Mouse (Mus musculus) limb, embryonic 12.5 days (tissue): ENCODE results near the gene Zfp286. TPM values are rescaled to one million over a fixed set of nuclear protein-coding genes. Genes with fewer than 3 reads are reported as not detected.
"Not testable (repeated sequence)": the region's sequence is repeated elsewhere in the genome, so short reads cannot be mapped to it uniquely, and the experiment has no call there.

Experiments used
- ATAC-seq: fragments of 200-750 bp; cut with Nextera tagmentation; 2 replicates; pipeline ENCODE4 v1.8.0; 2017; ENCODE audit warnings: low read depth, moderate TSS enrichment; ENCODE audit not compliant: insufficient number of reproducible peaks, insufficient read depth, low FRiP score, low TSS enrichment
- H3K27ac ChIP-seq: fragments of 300-500 bp; sonication (generic); 2 replicates; pipeline ENCODE4 v1.5.1; 2016; ENCODE audit warnings: mild to moderate bottlenecking, moderate library complexity
- H3K27me3 ChIP-seq: fragments of 300-500 bp; sonication (generic); 2 replicates; pipeline ENCODE4 v1.6.1; 2016; ENCODE audit warnings: mild to moderate bottlenecking, moderate library complexity
- H3K36me3 ChIP-seq: fragments of 300-500 bp; sonication (generic); 2 replicates; pipeline ENCODE4 v1.6.1; 2016; ENCODE audit warnings: mild to moderate bottlenecking, moderate library complexity
- H3K4me1 ChIP-seq: fragments of 300-500 bp; sonication (generic); replicated peaks from 2 replicates; pipeline ENCODE4 v1.6.1; 2016
- H3K4me2 ChIP-seq: fragments of 300-500 bp; sonication (generic); 2 replicates; pipeline ENCODE4 v1.6.1; 2016; ENCODE audit warnings: mild to moderate bottlenecking, moderate library complexity
- H3K4me3 ChIP-seq: fragments of 300-500 bp; sonication (generic); replicated peaks from 2 replicates; pipeline ENCODE4 v1.5.1; 2016; ENCODE audit warnings: mild to moderate bottlenecking
- H3K9ac ChIP-seq: fragments of 300-500 bp; sonication (generic); replicated peaks from 2 replicates; pipeline ENCODE4 v1.6.1; 2016; ENCODE audit warnings: mild to moderate bottlenecking, moderate library complexity
- H3K9me3 ChIP-seq: fragments of 300-500 bp; sonication (generic); 2 replicates; pipeline ENCODE4 v1.6.1; 2016; ENCODE audit warnings: mild to moderate bottlenecking, moderate library complexity
- WGBS: fragments of 180-500 bp; shearing (Covaris S2); methylation state at CpG from one replicate; pipeline ENCODE4 v1.1.7; 2016; 5-methylcytosine and 5-hydroxymethylcytosine counted together
- polyA plus RNA-seq: library from polyadenylated mRNA; unstranded; fragments of >200 nt; fragmentation: Nextera tagmentation; extraction: Ambion mirVana; gene quantifications from 2 replicates; pipeline ENCODE4 v1.2.1, GENCODE M21; 2016

The Zfp286 gene
- polyA plus RNA-seq, 1 experiment from 2014 or later = 37.5 TPM

GRCm38 (mm10) chr11:62789617-62789936, 315 bp upstream of the Zfp286 start:
- no peak overlapping the region; the same call in 1 of the 2 replicates for H3K9ac ChIP-seq
- peak overlapping the region; percentile 70 for H3K4me2 ChIP-seq
- H3K9me3 ChIP-seq = peaks cover 4% of the 10 kb centered on the region
- no peak for ATAC-seq
- 56% methylated on average over 3 of the region's 3 CpGs for WGBS
- peaks cover 7% of the 10 kb centered on the region; the same call in 1 of the 2 replicates for H3K4me1 ChIP-seq
- no peak overlapping the region for H3K27ac ChIP-seq
- H3K36me3 ChIP-seq = peaks cover 30% of the 10 kb centered on the region
- no peaks in the 10 kb centered on the region for H3K27me3 ChIP-seq
- H3K4me3 ChIP-seq = peak overlapping the region; percentile 62

GRCm38 (mm10) chr11:62776510-62776909, 12.8 kb downstream of the Zfp286 start:
- Histone ChIP-seq H3K4me2 (no peak overlapping the region), H3K27ac (no peak overlapping the region), H3K9me3 (peaks cover 73% of the 10 kb centered on the region), H3K4me3 (no peak overlapping the region), H3K9ac (no peak overlapping the region), H3K4me1 (no peaks in the 10 kb centered on the region), H3K36me3 (peaks cover 65% of the 10 kb centered on the region), H3K27me3 (no peaks in the 10 kb centered on the region)
- WGBS = 96% methylated on average over 7 of the region's 7 CpGs
- no peak for ATAC-seq

GRCm38 (mm10) chr11:62760755-62761457, 28.4 kb downstream of the Zfp286 start:
- no peak overlapping the region for H3K4me3 ChIP-seq
- H3K4me1 ChIP-seq = peaks cover 16% of the 10 kb centered on the region
- no peak for ATAC-seq
- H3K36me3 ChIP-seq = no peaks in the 10 kb centered on the region
- H3K27ac ChIP-seq = no peak overlapping the region
- H3K27me3 ChIP-seq = peaks cover 16% of the 10 kb centered on the region
- H3K4me2 ChIP-seq = no peak overlapping the region
- no peaks in the 10 kb centered on the region for H3K9me3 ChIP-seq
- WGBS = 60% methylated on average over 9 of the region's 9 CpGs
- H3K9ac ChIP-seq = no peak overlapping the region

- Histone ChIP-seq H3K27me3 (peaks cover 21% of the 10 kb centered on the region), H3K9me3 (no peaks in the 10 kb centered on the region), H3K4me2 (no peak overlapping the region), H3K4me1 (peaks cover 16% of the 10 kb centered on the region), H3K36me3 (no peaks in the 10 kb centered on the region), H3K27ac (no peak overlapping the region), H3K4me3 (no peak overlapping the region), H3K9ac (no peak overlapping the region)
- 91% methylated on average over 11 of the region's 11 CpGs for WGBS
- ATAC-seq = no peak
Observed at GRCm38 (mm10) chr11:62758491-62758890, 30.8 kb downstream of the Zfp286 start.

GRCm38 (mm10) chr11:62757906-62758305, 31.4 kb downstream of the Zfp286 start:
- peaks cover 21% of the 10 kb centered on the region for H3K27me3 ChIP-seq
- WGBS = 81% methylated on average over 6 of the region's 6 CpGs
- H3K9me3 ChIP-seq = no peaks in the 10 kb centered on the region
- peaks cover 16% of the 10 kb centered on the region for H3K4me1 ChIP-seq
- ATAC-seq = no peak
- H3K36me3 ChIP-seq = no peaks in the 10 kb centered on the region
- no peak overlapping the region for H3K27ac ChIP-seq
- no peak overlapping the region for H3K4me3 ChIP-seq
- H3K4me2 ChIP-seq = no peak overlapping the region
- no peak overlapping the region for H3K9ac ChIP-seq

GRCm38 (mm10) chr11:62757143-62757507, 32.1 kb downstream of the Zfp286 start:
- Histone ChIP-seq H3K36me3 (no peaks in the 10 kb centered on the region), H3K4me3 (peak overlapping the region; percentile 23), H3K27ac (no peak overlapping the region), H3K4me2 (peak overlapping the region; percentile 49), H3K9ac (no peak overlapping the region), H3K27me3 (peaks cover 21% of the 10 kb centered on the region), H3K4me1 (peaks cover 16% of the 10 kb centered on the region), H3K9me3 (no peaks in the 10 kb centered on the region)
- 8% methylated on average over 7 of the region's 7 CpGs for WGBS
- peak; percentile 23; the same call in 1 of the 2 replicates for ATAC-seq

- Histone ChIP-seq H3K4me1 (peaks cover 12% of the 10 kb centered on the region), H3K27ac (no peak overlapping the region), H3K9ac (no peak overlapping the region), H3K4me3 (peak overlapping the region; percentile 23), H3K9me3 (no peaks in the 10 kb centered on the region), H3K27me3 (peaks cover 21% of the 10 kb centered on the region), H3K36me3 (no peaks in the 10 kb centered on the region), H3K4me2 (peak overlapping the region; percentile 49)
- ATAC-seq = peak; percentile 97
- 8% methylated on average over 36 of the region's 36 CpGs for WGBS
Observed at GRCm38 (mm10) chr11:62756456-62757142, 32.7 kb downstream of the Zfp286 start.

- H3K4me1 ChIP-seq = peaks cover 6% of the 10 kb centered on the region
- 89% methylated on average over 8 of the region's 8 CpGs for WGBS
- H3K4me3 ChIP-seq = no peak within 1 kb of the TSS
- H3K36me3 ChIP-seq = no peaks in the 10 kb centered on the region
- no peak within 1 kb of the TSS for H3K4me2 ChIP-seq
- no peaks in the 10 kb centered on the region for H3K9me3 ChIP-seq
- H3K27ac ChIP-seq = no peak within 1 kb of the TSS
- peaks cover 38% of the 10 kb centered on the region for H3K27me3 ChIP-seq
- no peak for ATAC-seq
- no peak within 1 kb of the TSS for H3K9ac ChIP-seq
Observed at GRCm38 (mm10) chr11:62752780-62753179, 36.5 kb downstream of the Zfp286 start, which contains the start of gene Gm10428. Gene Gm10428, plus strand, starts transcription at chr11:62753100.

- Histone ChIP-seq H3K4me2 (no peak overlapping the region), H3K36me3 (no peaks in the 10 kb centered on the region), H3K4me1 (peaks cover 2% of the 10 kb centered on the region), H3K27ac (no peak overlapping the region), H3K9ac (no peak overlapping the region), H3K9me3 (no peaks in the 10 kb centered on the region), H3K27me3 (peaks cover 36% of the 10 kb centered on the region), H3K4me3 (no peak overlapping the region)
- WGBS = 32% methylated on average over 11 of the region's 11 CpGs
- ATAC-seq = no peak
Observed at GRCm38 (mm10) chr11:62752191-62752590, 37.1 kb downstream of the Zfp286 start.

- H3K27ac ChIP-seq, H3K4me2 ChIP-seq, H3K9ac ChIP-seq, ATAC-seq, H3K4me3 ChIP-seq, H3K36me3 ChIP-seq, H3K9me3 ChIP-seq, H3K4me1 ChIP-seq: not testable (repeated sequence)
- 90% methylated on average over 13 of the region's 13 CpGs for WGBS
- peaks cover 40% of the 10 kb centered on the region for H3K27me3 ChIP-seq
Observed at GRCm38 (mm10) chr11:62749445-62749844, 39.8 kb downstream of the Zfp286 start.

GRCm38 (mm10) chr11:62748062-62748461, 41.2 kb downstream of the Zfp286 start:
- Histone ChIP-seq H3K27ac (no peak overlapping the region), H3K4me1 (peaks cover 5% of the 10 kb centered on the region; the same call in 1 of the 2 replicates), H3K27me3 (peaks cover 40% of the 10 kb centered on the region), H3K9ac (no peak overlapping the region), H3K4me3 (no peak overlapping the region), H3K9me3 (no peaks in the 10 kb centered on the region), H3K4me2 (no peak overlapping the region), H3K36me3 (no peaks in the 10 kb centered on the region)
- WGBS = 82% methylated on average over 4 of the region's 4 CpGs
- no peak for ATAC-seq
